In the genomic region with DNA sequence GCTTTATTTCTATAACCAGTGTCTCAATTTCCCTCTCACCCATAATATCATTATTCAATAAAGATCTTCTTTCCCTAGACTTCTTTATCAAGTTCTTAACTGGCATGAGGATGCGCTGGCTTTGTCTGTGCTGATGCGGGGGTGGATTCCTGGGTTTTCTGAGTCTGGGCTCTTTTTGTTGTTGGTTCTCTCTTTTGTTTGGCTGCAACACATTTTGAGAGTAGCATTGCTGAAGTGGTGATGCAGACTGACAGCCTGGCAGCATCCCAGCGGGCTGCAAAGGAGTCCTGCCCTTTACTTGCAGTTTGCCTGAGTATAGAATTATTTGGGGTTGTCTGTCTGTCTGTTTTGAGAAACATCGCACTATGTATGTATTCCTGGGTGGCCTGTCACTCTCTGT, we compare ENCODE assay signal across 21 mouse cellular contexts. TPM values are rescaled to one million over a fixed set of nuclear protein-coding genes. Genes with fewer than 3 reads are reported as not detected.
DNase-seq lines count a peak whose midpoint lies in the region.
"Had no signal": no experiment of that assay in that cellular context is flagged by ENCODE, and none has a peak within 500 bp of the region (broad histone marks: within the 10 kb centered on the region; RNA-seq: fewer than 3 reads in every experiment).

No protein-coding gene starts in this region.

- no peaks in the 10 kb centered on the region for H3K36me3 ChIP-seq in forebrain, embryonic 10.5 days (replicated peaks)
- H3K36me3 ChIP-seq: G1E had no signal

- H3K27me3 ChIP-seq in forebrain, embryonic 10.5 days (ENCODE audit: poor library complexity, severe bottlenecking): peaks cover 64% of the 10 kb centered on the region
- H3K27me3 ChIP-seq: CH12.LX, Patski had no signal

- no peak overlapping the region for H3K27ac ChIP-seq in forebrain, embryonic 10.5 days

- H3K4me3 ChIP-seq in forebrain, embryonic 10.5 days: no peak overlapping the region

- no peaks in the 10 kb centered on the region for H3K9me3 ChIP-seq in forebrain, embryonic 10.5 days

- H3K4me1 ChIP-seq in forebrain, embryonic 10.5 days: peaks cover 8% of the 10 kb centered on the region

- WGBS in forebrain, embryonic 10.5 days: 40% methylated on average over 4 of the region's 4 CpGs

- peak; percentile 72 for DNase-seq in heart, adult 11 months
- no peak for DNase-seq in heart, postnatal 4 days
- peak; percentile 67 for DNase-seq in Muller cell, postnatal 12 days (ENCODE audit: inconsistent ontology term)
- DNase-seq in forebrain, embryonic 10.5 days (ENCODE audit: extremely low spot score, low spot score): no peak
- DNase-seq: adrenal gland, adult 2 months; adrenal gland, adult 8-10 months; adrenal gland, postnatal 10 days; adrenal gland, postnatal 14 days; adrenal gland, postnatal 25 days; adrenal gland, postnatal 36 days; B cell, adult 2 months; cerebellum, adult 11 months; cerebellum, adult 11-12 months; cerebellum, adult 18-20 months; cerebellum, adult 2 months had no signal

RNA-seq across cellular contexts. Expression of a gene that starts 42.6 kb away (rescaled TPM):
- total RNA-seq in heart, postnatal 4 days (2021): not detected
- polyA plus RNA-seq in forebrain, embryonic 10.5 days (2016; fragmentation: Nextera tagmentation; extraction: Ambion mirVana): not detected in 2 replicates
- total RNA-seq: CH12.LX, MEL had no signal
- polyA plus RNA-seq: activated CD4-positive, CD25-positive, alpha-beta regulatory T cell, adult 4 months; C2C12; G1E; Patski had no signal

Comparison
In these comparisons a context has a peak if more than half of its experiments do, and no peak if none do; other contexts are left out.
1. DNase-seq: peak in heart, adult 11 months (single experiment) and Muller cell, postnatal 12 days (single experiment); none in heart, postnatal 4 days (single experiment) and forebrain, embryonic 10.5 days (single experiment).